Mouse (Mus musculus) forebrain, embryonic 14.5 days (tissue): Measurements from ENCODE around the gene Nol12. TPM values are rescaled to one million over a fixed set of nuclear protein-coding genes. Genes with fewer than 3 reads are reported as not detected.

Experiments
- ATAC-seq: fragments of 200-750 bp; cut with Nextera tagmentation; 2 replicates; pipeline ENCODE4 v1.8.0; 2017; ENCODE audit warnings: mild to moderate bottlenecking, moderate library complexity
- DNase-seq: peaks from one replicate; pipeline ENCODE4 v3.0.0-alpha.2; 2015; ENCODE audit warnings: low spot score
- H3K27ac ChIP-seq: fragments of 300-500 bp; sonication (generic); 2 replicates; pipeline ENCODE4 v1.5.1; 2014; ENCODE audit warnings: low read depth, mild to moderate bottlenecking, control low read depth, low read length, moderate library complexity
- H3K27me3 ChIP-seq: fragments of 300-500 bp; sonication (generic); replicated peaks from 2 replicates; pipeline ENCODE4 v1.6.1; 2014; ENCODE audit warnings: low read length, control low read depth, mixed read lengths; ENCODE audit not compliant: control insufficient read depth, insufficient read depth
- H3K36me3 ChIP-seq: fragments of 300-500 bp; sonication (generic); 2 replicates; pipeline ENCODE4 v1.6.1; 2014; ENCODE audit warnings: low read length, control low read depth; ENCODE audit not compliant: control insufficient read depth, insufficient read depth
- H3K4me1 ChIP-seq: fragments of 300-500 bp; sonication (generic); 2 replicates; pipeline ENCODE4 v1.6.1; 2014; ENCODE audit warnings: antibody characterized with exemption, low read length, control low read depth; ENCODE audit not compliant: control insufficient read depth, insufficient read depth
- H3K4me2 ChIP-seq: fragments of 300-500 bp; sonication (generic); 2 replicates; pipeline ENCODE4 v1.6.1; 2014; ENCODE audit warnings: mild to moderate bottlenecking, control low read depth, low read length
- H3K4me3 ChIP-seq: fragments of 300-500 bp; sonication (generic); 2 replicates; pipeline ENCODE4 v1.5.1; 2014; ENCODE audit warnings: low read depth, low read length, control low read depth
- H3K9ac ChIP-seq: fragments of 300-500 bp; sonication (generic); 2 replicates; pipeline ENCODE4 v1.6.1; 2014; ENCODE audit warnings: mild to moderate bottlenecking, low read length, control low read depth, moderate library complexity
- H3K9me3 ChIP-seq: fragments of 300-500 bp; sonication (generic); replicated peaks from 2 replicates; pipeline ENCODE4 v1.6.1; 2016; ENCODE audit warnings: low read length, control low read depth, mixed read lengths; ENCODE audit not compliant: control insufficient read depth
- WGBS: fragments of 180-500 bp; shearing (Covaris S2); extraction: QIAGEN DNeasy Blood & Tissue Kit; methylation state at CpG from one replicate; pipeline ENCODE4 v1.1.7; 2014; 5-methylcytosine and 5-hydroxymethylcytosine counted together
- polyA plus RNA-seq: library from polyadenylated mRNA; unstranded; fragments of >200 nt; fragmentation: Nextera tagmentation; extraction: Ambion mirVana; gene quantifications from 2 replicates; pipeline ENCODE4 v1.2.1, GENCODE M21; 2014

Nol12 gene
- polyA plus RNA-seq, 1 experiment from 2014 or later, result 63.4 TPM

DNA sequence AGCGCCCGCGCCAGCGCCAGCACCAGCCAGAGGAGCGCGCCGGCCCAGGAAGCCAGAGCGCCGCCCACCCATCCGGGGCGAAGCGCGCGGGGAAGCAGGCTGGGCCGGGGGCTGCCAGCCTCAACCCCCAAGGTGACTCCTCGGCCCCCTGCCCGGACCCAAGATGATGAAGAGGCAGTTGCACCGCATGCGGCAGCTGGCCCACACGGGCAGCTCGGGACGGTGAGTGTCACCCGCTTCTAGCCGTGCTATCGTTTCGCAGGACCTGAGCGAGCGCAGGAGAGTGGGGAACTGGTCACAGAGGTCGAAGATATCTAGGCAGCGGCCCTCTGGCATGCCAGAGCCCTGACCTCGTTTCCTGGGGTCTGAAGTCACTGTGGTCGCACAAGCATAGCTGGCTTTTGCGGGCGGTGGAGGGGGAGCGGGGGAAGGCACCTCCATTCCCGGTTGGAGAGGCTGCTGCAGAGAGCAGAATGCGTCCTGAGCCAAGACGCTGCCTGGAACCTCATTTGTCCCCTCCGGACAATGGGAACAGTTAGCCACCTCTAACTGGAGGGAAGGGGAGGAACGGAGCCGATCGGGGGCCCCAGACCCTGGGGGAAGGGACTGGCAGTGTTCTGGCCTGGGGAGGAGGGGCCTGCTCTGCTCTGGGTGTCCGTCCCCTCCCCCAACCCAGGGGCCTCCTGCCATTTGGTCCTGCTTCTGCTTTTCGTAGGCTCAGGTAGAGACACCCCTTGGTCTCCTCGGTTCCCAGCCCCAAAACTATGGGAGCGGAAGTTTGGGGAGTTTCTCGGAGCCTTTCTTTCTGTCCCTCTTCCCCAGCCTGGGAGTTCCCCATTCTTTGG is 34.8 kb upstream of the Nol12 start, which contains the start of gene Sh3bp1:
Sh3bp1 (plus strand) TSS at position 29 of the 845 bp plus-strand sequence.
- WGBS, result 2% methylated on average over 47 of the region's 47 CpGs
- Histone ChIP-seq H3K4me3 (peak within 1 kb of the TSS; percentile 46), H3K27me3 (0 out of 2 replicates have a peak, but pooled peaks cover 3% of the 10 kb centered on the region), H3K36me3 (peaks cover 4% of the 10 kb centered on the region; the same call in 1 of the 2 replicates), H3K27ac (peak within 1 kb of the TSS; percentile 17; the same call in 1 of the 2 replicates), H3K9ac (peak within 1 kb of the TSS; percentile 69), H3K9me3 (no peaks in the 10 kb centered on the region), H3K4me1 (peaks cover 4% of the 10 kb centered on the region; the same call in 1 of the 2 replicates), H3K4me2 (peak within 1 kb of the TSS; percentile 88)
- ATAC-seq, result peak; percentile 50; the same call in 1 of the 2 replicates
- peak; percentile 50 for DNase-seq

DNA sequence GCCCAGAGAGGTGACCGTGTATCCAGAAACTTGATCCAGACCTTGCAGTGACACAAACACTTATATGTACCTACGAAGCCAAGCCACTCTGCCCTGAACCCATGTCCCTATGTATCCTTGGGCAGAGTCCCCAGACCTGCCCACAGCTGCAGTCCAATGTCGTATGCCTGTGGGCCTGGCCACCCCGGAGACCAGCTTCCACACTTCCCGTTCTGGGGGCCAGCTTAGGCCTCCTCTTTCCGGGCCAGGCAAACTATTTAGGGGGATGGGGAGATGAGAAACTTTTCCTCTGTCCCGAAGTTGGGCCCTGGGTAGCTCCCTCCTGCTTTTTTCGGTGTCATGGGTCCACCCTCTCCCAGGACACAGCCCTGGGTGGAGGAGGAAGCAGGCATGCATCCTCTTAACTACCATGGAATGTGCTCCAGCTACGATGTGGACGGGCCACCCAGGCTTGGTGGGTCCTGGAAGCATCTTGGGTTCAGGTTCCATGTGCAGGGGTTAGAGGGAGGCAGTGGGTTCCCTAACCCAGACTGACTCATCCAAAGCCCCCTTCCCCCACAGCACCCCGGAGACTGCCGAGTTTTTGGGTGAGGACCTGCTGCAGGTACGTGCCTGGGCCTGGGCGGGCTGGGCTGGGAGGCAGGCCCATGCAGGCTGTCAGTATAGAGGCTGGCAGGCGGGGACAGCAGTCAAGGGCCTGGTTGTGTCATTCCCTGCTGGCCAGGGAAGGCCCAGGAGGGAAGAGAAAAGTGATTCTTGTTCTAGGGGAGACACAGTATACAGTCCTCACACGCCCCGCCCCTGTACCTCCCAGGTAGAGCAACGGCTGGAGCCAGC is 33.9 kb upstream of the Nol12 start:
- Histone ChIP-seq H3K9me3 (no peaks in the 10 kb centered on the region), H3K27ac (no peak overlapping the region), H3K36me3 (no peaks in the 10 kb centered on the region), H3K4me1 (peaks cover 4% of the 10 kb centered on the region; the same call in 1 of the 2 replicates), H3K9ac (peak overlapping the region; percentile 69), H3K27me3 (0 out of 2 replicates have a peak, but pooled peaks cover 3% of the 10 kb centered on the region), H3K4me3 (peak overlapping the region; percentile 46), H3K4me2 (peak overlapping the region; percentile 88)
- no peak for DNase-seq
- no peak for ATAC-seq
- 22% methylated on average over 18 of the region's 18 CpGs for WGBS

DNA sequence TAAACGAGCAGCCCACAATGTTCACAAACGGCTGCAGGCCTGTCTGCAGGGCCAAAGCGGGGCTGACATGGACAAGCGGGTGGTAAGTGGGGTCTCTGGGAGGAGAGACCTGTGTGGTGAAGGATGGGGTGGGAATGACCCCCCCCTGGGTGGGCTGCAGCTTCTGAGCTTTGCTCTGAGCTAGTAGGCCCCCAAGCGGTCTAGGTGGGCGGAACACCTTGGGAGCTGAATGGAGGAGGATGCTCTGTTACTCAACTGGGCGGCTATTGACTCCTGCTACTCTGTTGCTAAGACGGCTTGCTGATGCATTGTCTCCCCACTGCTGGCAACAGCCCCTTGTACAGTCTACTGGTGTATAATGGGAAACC is 33.3 kb upstream of the Nol12 start:
- Histone ChIP-seq H3K9me3 (no peaks in the 10 kb centered on the region), H3K4me1 (peaks cover 4% of the 10 kb centered on the region; the same call in 1 of the 2 replicates), H3K9ac (no peak overlapping the region), H3K27ac (no peak overlapping the region), H3K27me3 (0 out of 2 replicates have a peak, but pooled peaks cover 3% of the 10 kb centered on the region), H3K36me3 (no peaks in the 10 kb centered on the region), H3K4me2 (no peak overlapping the region), H3K4me3 (no peak overlapping the region)
- WGBS, result 35% methylated on average over 8 of the region's 8 CpGs
- DNase-seq (no peak), ATAC-seq (no peak)

DNA sequence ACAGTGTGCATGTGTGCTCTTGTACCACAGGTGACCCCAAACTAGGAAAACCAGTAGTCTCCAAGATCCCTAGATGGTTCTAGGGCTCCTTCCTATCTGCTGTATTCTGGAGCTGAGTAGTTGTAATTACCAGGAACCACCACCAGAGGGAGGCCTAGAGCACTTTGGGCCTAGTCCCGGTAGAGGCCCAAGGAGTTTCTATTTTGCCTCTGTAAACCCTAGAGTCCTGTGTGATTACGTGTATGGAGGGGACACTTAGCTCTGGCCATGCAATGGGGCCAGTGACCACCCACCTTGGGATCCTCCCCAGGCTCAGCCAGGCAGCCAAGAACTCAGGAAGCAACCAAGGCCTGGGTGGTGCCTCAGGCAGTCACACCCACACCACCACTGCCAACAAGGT is 31.5 kb upstream of the Nol12 start:
- Histone ChIP-seq H3K36me3 (no peaks in the 10 kb centered on the region), H3K4me3 (no peak overlapping the region), H3K9me3 (no peaks in the 10 kb centered on the region), H3K4me2 (no peak overlapping the region), H3K27me3 (0 out of 2 replicates have a peak, but pooled peaks cover 3% of the 10 kb centered on the region), H3K4me1 (peaks cover 4% of the 10 kb centered on the region; the same call in 1 of the 2 replicates), H3K27ac (no peak overlapping the region), H3K9ac (no peak overlapping the region)
- 4% methylated on average over 2 of the region's 2 CpGs for WGBS
- DNase-seq (peak; percentile 86), ATAC-seq (peak; percentile 64)

DNA sequence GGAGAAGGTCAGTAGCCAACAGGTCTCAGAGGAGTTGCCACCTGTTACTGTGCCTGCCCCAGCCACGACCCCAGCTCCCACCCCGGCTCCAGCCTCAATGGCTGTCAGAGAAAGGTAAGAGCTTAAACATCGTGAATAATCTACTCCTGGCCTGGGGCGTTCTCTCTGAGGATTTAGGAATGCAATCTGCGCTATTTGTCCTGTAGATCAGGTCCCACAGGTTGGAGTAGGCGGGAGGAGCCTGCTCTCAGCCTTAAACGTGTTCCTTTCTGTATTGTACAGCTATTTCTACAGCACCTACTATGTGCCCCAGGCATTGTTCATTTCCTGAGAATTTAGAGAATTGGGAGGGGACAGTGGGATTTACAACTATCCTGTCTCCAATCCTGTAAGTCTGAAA is 26.3 kb upstream of the Nol12 start:
- DNase-seq, result no peak
- no peak for ATAC-seq
- no peaks in the 10 kb centered on the region for H3K36me3 ChIP-seq
- H3K27me3 ChIP-seq, result no peaks in the 10 kb centered on the region
- H3K4me2 ChIP-seq, result no peak overlapping the region
- H3K4me3 ChIP-seq, result no peak overlapping the region
- 81% methylated on average over 7 of the region's 7 CpGs for WGBS
- H3K9ac ChIP-seq, result no peak overlapping the region
- no peak overlapping the region for H3K27ac ChIP-seq
- H3K9me3 ChIP-seq, result no peaks in the 10 kb centered on the region
- peaks cover 4% of the 10 kb centered on the region; the same call in 1 of the 2 replicates for H3K4me1 ChIP-seq

DNA sequence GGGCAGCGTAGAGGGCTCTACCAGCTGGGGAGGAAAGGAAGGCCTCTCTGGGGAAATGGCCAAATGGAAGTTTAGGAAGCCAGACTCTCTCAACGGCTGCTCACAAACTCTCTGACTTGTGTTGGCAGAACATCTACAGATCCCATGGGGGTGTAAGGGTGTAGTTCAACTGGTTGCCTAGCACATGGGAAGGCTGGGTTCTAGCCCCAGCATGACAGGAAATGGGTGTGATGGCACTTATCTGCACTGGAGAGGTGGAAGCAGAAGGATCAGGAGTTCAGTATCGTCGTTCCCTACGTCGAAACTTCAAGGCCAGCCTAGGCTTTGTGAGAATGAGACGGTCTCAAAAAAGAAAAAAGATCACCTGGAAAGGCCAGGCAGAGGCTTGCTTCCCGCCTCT is 25.8 kb upstream of the Nol12 start:
- no peak overlapping the region for H3K27ac ChIP-seq
- H3K9me3 ChIP-seq, result no peaks in the 10 kb centered on the region
- no peak for DNase-seq
- 96% methylated on average over 8 of the region's 8 CpGs for whole genome bisulfite sequencing
- H3K9ac ChIP-seq, result no peak overlapping the region
- peaks cover 4% of the 10 kb centered on the region; the same call in 1 of the 2 replicates for H3K4me1 ChIP-seq
- ATAC-seq, result no peak
- no peaks in the 10 kb centered on the region for H3K27me3 ChIP-seq
- H3K4me2 ChIP-seq, result no peak overlapping the region
- no peaks in the 10 kb centered on the region for H3K36me3 ChIP-seq
- no peak overlapping the region for H3K4me3 ChIP-seq

DNA sequence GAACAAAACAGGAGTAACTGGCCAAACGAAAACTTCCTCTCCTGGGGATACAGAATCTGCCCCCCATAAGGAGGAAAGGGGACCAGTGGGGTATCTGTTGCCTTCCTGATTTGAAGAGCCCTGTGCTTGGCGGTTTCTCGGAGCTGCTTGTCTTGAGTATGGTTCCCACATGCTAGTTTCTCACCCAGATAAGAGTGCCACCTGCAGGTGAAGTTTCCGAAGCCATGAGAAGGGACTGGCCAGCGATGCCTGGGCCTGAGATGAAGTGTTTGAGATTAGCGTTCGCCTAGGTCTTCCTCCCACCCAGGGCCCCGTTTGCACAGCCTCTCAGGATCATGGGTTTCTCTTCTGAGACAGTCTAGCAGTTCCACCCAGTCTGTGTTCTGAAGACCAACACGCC is 22.7 kb upstream of the Nol12 start:
- ATAC-seq (no peak), DNase-seq (peak; percentile 61)
- Histone ChIP-seq H3K4me1 (peaks cover 21% of the 10 kb centered on the region), H3K27ac (no peak overlapping the region), H3K9ac (0 out of 2 replicates have a peak overlapping the region, but pooled peaks have one; percentile 32), H3K36me3 (no peaks in the 10 kb centered on the region), H3K9me3 (no peaks in the 10 kb centered on the region), H3K4me3 (no peak overlapping the region), H3K4me2 (no peak overlapping the region), H3K27me3 (no peaks in the 10 kb centered on the region)
- 30% methylated on average over 9 of the region's 9 CpGs for WGBS

DNA sequence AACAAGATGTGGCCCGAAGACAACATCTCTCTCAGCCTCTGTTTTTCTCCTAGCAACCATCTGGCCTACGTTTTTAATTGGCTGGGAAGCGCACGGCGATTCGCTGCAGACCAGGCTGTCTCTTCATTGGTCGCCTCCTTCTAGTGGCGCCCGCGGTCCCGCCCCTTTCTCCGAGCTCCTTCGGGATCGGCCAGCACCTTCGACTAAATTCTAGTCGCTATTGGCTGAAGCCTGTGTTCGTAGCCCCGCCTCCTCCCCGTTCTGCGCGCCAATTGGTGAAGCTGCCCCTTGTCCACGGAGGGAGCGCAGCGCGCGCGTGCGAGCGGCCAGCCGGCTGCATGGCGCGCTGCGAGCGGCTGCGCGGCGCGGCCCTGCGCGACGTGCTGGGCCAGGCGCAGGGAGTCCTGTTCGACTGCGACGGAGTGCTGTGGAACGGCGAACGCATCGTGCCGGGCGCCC is 21.1 kb upstream of the Nol12 start, which contains the start of gene Pdxp:
Pdxp (plus strand) TSS at position 288 of the 459 bp plus-strand sequence.
- no peaks in the 10 kb centered on the region for H3K9me3 ChIP-seq
- H3K36me3 ChIP-seq, result peaks cover 12% of the 10 kb centered on the region
- H3K4me2 ChIP-seq, result peak within 1 kb of the TSS; percentile 94
- ATAC-seq, result peak; percentile 95
- peak within 1 kb of the TSS; percentile 74 for H3K4me3 ChIP-seq
- peaks cover 21% of the 10 kb centered on the region for H3K4me1 ChIP-seq
- WGBS, result under 1% methylated on average over 50 of the region's 51 CpGs
- peak within 1 kb of the TSS; percentile 88 for H3K9ac ChIP-seq
- no peaks in the 10 kb centered on the region for H3K27me3 ChIP-seq
- H3K27ac ChIP-seq, result peak within 1 kb of the TSS; percentile 97
- peak; percentile 99 for DNase-seq
